Mouse (Mus musculus) forebrain, embryonic 15.5 days (tissue): ENCODE data around the gene Ift122. TPM values are rescaled to one million over a fixed set of nuclear protein-coding genes. Genes with fewer than 3 reads are reported as not detected.

ENCODE experiments used
- polyA plus RNA-seq: library from polyadenylated mRNA; unstranded; fragments of >200 nt; fragmentation: Nextera tagmentation; extraction: Ambion mirVana; gene quantifications from 2 replicates; pipeline ENCODE4 v1.2.1, GENCODE M21; 2015

The Ift122 gene
- polyA plus RNA-seq, 1 experiment from 2014 or later, result 29.4 TPM

Other genes with a start within 250 kb of the Ift122 start
- gene Raf1, start 176.8 kb upstream of the Ift122 start, polyA plus RNA-seq, result 155 and 161 TPM in 2 replicates
- 0.40 and 0.75 TPM in 2 replicates for gene Tmem40, start 91.1 kb upstream of the Ift122 start, polyA plus RNA-seq
- 17.1 and 19.5 TPM in 2 replicates for gene Cand2, start 78.9 kb upstream of the Ift122 start, polyA plus RNA-seq
- 1,339 and 1,342 TPM in 2 replicates for gene Rpl32, start 44.7 kb upstream of the Ift122 start, polyA plus RNA-seq
- gene Efcab12, start 15.1 kb upstream of the Ift122 start, polyA plus RNA-seq, result 1.8 and 2.0 TPM in 2 replicates
- gene Mbd4, start 99 bp upstream of the Ift122 start, polyA plus RNA-seq, result 15.5 and 16.3 TPM in 2 replicates
- 0.09 and 0.19 TPM in 2 replicates for gene Rho, start 78.3 kb downstream of the Ift122 start, polyA plus RNA-seq
- not detected in 2 replicates for gene H1foo, start 91.5 kb downstream of the Ift122 start, polyA plus RNA-seq
- 13.5 and 21.4 TPM in 2 replicates for gene Plxnd1, start 141.5 kb downstream of the Ift122 start, polyA plus RNA-seq